Mouse (Mus musculus) cerebellum, adult (tissue): ENCODE measurements around the gene Dclre1b.
A peak's percentile ranks its signal among the peaks of the same experiment; 100 is the strongest.
"Not testable (repeated sequence)": the region's sequence is repeated elsewhere in the genome, so short reads cannot be mapped to it uniquely, and the experiment has no call there.

Experiments
- ATAC-seq: cut with Nextera tagmentation; 2 replicates; pipeline ENCODE4 v1.9.2; 2017; ENCODE audit warnings: mild to moderate bottlenecking, moderate library complexity, mixed read lengths; ENCODE audit not compliant: insufficient number of reproducible peaks, low FRiP score, low TSS enrichment

Gene Dclre1b

DNA sequence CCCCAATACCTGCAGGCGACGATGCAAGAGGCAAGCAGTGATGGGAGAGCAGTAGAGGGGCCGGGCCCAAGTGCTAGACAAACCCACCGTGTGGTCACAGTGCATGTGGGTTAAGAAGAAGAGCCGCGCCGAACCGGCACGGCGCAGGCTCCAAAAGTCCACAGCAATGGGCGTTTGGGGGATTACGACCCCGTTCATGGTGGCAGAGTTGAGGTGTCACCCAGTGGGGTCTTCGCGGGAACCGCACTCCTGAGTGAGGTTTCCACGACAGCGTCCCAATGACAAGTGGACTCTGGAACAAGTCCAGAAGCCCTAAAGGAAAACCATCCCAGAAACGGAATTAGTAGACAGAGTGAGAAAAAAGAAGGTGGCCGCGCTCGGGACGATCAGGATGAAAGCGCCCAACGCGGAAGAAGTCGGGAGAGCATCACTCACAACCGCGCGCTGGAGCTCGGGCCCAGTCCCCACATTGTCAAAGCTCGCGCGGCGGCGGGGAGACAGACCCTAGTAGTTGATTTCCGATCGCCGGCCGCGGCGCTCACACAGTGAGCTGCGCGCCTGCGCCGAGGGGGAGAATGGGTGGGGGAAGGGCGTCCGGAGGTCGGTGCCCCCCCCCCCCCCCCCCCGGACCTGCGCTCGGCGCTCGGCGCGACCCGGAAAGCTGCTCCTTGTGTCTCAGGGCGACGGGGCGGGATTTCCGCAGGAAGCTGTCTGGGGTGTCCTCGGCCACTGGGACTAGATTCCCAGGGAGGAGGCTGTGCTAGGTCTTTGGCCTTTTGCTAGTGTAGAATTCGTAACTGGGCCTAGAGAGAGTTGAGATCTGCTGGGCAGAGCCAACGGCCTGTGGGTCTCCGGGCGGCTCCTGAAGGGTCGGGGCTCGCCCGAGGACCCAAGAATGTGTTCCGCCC is at the start of gene Dclre1b, which contains the start of the genes Ap4b1 and Gm43064:
TSS of gene Dclre1b (minus strand) at position 554 of the 908 bp plus-strand sequence.
TSS of gene Ap4b1 (plus strand) at position 630 of the 908 bp plus-strand sequence.
TSS of gene Gm43064 (plus strand) at position 683 of the 908 bp plus-strand sequence.
- peak; percentile 96 for ATAC-seq

DNA sequence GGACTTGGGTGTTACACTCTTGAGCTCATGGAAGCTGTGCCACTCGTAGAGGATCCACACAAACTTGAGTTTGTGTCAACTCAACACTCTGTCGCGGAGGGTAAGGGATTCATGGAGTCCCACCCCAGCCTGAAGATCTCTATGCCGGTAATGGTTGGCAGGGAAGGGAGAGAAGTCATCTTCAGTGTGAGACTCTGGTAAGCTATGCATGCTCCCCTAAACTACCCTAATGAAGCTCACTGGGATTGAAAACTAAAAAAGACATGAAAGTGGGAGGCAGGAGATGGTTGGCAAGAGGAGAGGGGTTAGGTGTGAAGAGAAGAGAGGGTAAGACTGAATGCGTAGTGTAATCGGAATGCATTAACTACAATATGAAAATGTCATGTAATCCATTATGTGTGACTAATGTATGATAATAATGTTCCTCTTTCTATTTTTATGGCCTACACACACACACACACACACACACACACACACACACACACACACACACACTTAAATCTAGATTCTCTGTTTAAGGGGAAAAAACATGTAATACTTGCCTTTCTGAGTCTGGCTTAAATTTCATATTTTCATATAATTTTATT is 48.8 kb upstream of the Dclre1b start:
- no peak for ATAC-seq

DNA sequence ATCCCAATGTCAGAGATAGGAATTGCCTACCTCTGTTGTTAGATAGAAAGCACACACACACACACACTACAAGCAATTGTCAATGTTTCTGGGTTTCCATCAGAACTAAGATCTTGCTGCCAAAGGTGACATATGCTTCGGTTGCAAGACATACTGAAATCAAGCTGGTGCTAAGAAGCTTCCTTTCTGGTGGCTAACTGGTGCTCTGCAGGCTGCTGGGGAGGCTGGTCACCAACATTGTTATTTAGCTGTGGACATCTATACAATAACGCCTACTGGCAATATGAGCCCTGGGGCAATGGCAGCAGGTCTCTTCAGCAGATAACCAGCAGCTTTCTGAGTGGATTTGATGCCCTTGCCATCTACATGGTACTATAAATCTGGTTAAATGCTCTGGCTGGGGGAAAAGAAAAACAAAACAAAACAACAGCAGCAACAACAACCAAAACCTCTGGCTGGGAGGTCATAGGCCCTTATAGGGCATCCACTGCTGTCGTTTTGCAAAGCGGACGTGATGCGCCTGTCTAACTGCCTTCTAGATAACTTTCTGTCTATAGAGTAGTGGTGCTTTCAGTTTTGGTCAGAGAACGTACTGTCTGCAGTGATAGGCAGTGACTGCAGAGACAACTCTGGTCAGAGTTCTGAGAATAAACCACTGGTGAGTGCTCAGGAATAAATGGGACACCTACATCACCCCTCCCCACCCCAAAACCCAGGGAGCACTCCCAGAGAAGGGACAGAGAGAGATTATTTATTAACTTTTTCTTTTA is 48.0 kb upstream of the Dclre1b start:
- ATAC-seq, result 0 out of 2 replicates have a peak, but pooled peaks have one; percentile 18

DNA sequence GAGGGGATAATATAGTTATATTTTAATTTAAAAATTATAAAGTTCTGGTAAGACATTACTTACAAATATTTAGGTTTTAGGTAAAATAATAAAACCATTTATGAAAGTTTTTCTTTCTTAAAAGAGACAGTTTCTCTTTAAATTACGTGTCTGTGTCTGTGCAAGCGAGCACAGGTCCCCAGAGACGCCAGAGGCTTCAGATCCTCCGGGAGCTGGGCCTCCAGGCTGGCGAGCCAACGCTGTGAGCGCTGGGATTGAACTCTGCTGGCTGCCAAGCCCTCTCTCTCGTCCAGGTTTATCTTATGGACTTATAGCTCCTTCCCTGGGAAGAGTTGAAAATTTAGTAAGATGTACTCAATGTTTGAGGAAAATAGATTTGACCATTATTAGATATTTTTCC is 44.6 kb upstream of the Dclre1b start:
- no peak for ATAC-seq

DNA sequence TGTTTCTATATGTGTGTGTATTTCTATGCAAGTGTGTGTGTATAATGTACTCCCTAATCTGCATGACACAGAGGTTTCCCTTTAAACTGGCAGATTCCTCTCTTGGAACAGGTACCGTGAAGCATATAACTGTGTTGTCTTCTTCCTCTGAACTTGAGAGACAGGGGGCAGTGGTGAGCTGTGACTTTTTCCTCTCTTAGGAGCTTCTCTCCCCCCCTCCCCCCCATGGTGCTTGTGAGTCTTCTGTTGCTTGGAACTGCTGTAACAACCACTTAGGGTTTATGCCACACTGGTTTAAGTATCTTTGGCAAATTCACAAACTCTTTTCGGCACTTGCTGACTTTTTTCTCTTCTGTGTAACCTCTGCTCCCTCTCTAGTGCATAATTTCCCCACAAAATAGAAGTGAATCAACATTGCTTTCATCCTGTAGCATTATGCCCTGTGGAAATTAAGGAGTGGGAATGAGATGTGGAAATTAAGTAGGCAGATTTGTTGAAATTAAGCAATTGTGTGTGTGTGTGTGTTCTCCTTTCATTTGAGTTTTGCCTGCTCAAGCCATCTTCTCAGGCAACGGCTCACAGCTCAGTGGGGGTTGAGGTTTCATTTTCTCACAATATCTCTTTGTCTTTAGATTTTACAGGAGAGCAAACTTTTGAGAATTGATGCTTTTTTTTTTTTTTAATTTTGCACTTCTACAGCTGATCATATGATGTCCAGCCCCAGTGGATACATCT is 43.5 kb upstream of the Dclre1b start:
- peak; percentile 50; the same call in 1 of the 2 replicates for ATAC-seq

DNA sequence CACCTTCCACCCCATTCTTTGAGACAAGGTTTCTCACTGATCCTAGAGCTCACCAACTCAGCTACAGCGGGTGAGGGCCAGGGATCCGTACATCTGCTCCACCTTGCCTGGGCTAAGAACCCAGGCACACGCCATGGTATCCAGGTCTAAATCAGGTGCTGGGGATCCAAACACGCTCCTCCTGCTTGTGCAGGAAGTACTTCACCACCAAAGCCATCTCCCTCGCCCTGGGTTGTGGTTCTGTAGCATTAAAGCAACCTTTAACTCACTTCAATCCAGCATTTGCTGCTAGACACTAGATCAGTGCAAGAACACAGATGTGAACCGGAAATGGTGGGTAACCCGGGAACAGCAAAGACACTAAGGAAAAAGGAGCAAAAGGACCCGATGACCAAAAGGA is 42.6 kb upstream of the Dclre1b start:
- peak; percentile 54 for ATAC-seq

DNA sequence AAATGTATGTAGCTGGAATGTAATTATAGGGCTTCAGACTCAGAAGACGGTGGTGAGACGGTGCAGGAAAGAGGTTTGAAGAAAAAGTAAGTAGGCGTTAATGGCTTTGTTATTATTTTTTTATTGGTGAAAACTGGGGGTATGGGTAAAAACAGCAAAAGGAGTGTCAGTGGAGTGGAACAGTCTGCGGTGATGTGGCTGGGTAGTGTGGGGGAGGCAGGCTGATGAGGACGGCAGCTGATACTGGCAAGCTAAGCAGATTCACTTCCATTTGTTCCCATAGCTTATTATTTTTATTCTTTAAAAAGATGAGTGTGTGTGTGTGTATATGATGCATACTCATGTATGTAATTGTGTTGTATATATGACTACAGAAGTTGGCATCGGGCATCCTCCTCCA is 42.2 kb upstream of the Dclre1b start:
- peak; percentile 41; the same call in 1 of the 2 replicates for ATAC-seq

DNA sequence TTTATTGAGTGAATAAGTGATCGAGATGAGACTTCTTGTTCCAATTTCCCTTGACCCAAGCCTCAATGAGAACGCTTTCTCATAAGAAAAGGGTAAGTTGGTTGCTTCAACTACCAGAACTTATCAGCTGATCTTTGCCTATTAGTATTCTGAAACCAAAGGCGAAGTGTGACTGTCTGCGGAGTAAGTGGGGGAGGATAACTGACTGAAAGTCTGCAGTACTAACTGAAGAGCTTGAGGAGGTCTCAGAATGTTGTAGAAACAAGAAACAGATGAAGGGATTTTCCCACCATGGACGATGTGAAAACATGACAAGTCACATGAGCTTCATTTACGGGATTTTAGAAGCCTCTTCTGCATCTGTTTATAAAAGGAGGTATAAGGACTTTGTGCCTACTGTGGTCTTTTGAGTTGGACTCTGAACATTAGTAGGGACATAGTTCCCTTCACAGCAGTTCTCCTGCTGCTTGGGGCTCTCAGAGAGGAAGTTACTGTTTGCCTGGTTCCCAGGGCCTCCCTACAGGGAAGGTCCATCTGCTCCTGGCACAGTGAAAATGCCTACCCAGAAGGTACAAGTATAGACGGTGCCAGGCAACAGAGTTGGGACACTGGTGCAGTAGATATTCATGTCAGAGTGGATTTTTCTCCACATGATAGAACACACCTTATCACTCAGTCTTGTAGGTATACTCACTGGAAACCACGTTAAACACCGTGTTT is 41.6 kb upstream of the Dclre1b start:
- peak; percentile 92 for ATAC-seq

DNA sequence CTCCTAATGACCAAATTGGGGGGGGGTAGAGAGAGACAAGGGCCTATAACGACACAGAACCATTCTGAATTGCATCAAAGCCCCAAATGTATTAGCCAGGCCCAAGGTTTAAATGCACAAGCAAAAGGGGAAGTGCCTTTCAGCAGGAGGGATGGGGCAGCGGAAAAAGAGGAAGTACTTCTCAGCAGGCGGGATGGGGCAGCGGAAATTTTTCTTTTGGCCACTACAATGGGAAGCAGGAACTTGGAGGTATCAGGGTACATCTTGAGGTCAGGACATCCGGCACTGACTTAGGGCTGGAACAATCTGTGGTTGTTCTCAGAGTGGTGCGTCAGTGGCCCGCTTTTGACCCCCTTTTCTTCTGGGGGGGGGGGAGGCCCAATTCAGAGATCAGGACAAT is 31.7 kb upstream of the Dclre1b start:
- not testable (repeated sequence) for ATAC-seq

DNA sequence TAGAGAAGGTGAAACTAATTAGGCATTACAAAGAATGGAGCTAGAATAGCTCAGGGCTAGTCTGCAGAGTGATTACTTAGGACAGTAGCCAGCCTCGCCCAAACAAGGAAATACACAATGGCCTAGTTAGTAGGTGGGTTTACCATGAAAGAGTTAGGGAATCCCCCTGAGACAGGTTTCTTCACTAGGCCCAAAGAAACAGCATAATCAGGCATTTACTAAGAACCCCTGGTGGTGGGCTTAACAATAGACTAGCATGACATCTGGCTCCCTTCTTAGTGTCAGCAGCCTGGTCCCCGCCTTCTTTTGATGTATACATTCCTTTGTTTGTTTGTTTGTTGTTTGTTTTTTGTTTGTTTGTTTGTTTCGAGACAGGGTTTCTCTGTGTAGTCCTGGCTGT is 31.0 kb upstream of the Dclre1b start:
- ATAC-seq, result not testable (repeated sequence)

DNA sequence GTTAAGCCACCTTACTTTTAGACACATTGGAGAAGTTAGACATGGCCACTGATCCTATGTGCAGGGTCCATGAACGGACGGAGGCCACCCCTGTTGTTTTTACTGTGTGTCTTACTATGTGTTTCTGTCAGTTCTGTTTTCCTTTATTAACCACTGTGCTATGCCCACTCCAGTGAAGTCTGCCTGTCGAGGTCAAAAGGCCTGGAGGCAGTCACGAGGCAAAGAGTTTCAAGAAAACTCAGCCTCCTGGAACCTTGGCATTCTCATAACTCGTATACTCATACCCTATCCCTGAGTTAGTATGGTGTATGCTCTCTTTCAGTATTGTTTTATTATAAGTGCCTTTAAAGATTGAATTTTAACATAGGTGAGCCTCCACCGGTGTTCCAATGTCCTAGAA is 30.5 kb upstream of the Dclre1b start:
- no peak for ATAC-seq

DNA sequence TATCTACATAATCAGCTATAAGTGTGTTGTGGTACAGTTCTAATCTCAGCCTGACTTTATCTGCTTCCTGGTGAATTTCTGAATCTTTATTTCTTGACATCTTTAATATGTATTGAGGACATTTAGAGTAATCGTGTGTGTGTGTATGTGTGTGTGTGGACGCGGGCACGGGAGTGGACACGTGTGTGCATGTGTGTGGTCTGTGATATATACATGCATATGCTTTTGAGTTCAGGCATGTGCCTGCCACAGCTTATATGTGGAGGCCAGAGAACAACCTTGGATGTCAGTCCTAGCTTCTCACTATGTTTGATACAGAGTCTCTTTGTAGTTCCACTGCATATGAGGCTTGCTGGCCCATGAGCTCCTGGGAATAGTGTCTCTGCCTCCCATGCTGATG is 27.2 kb upstream of the Dclre1b start:
- no peak for ATAC-seq

DNA sequence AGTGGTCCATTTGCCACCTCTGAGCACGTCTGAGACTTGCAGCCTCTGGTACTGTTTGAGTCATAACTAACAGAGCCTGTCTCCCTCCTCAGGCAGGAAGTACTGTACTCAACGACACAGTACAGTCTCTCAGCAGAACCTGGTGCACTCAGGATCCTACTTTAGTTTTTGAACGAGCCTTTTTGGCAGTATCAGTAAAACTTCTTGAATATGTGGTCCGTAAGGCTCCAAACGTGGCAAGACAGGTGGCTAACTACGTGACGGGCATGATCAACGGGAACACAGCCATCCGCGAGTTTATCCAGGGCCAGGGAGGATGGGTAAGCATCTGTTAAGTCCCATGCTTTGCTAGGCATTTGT is 26.7 kb upstream of the Dclre1b start:
- ATAC-seq, result peak; percentile 78

DNA sequence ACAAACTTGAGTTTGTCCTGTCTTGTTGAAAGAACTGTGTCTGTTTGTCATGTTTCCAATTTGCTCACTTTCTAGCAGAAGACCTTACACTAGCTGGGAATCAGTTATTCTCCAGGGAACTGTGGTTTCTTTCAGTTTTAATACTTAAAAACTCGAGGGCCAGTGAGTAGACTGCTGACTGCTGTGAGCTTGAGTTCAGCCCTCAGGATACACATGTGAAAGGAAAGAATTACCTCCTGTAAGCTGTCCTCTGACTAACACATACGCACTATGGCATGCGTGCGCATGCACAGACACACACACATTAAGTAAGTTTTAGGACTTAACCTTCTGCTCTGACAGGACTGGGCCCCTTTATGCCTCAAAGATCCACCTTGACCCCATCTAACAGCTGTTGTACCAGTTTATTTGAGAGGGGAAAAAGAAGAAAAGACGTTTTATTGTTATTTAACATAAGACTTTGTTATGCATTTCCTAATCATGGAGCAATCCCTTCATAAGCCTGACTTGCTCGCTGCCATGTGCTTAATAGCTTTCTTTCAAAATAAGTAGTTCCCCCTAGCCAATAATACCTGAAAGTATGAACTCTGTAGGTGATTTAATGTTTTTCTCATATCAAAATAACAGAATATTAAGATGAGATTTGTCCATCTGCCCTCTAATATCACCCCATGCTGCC is 26.2 kb upstream of the Dclre1b start:
- ATAC-seq, result no peak

DNA sequence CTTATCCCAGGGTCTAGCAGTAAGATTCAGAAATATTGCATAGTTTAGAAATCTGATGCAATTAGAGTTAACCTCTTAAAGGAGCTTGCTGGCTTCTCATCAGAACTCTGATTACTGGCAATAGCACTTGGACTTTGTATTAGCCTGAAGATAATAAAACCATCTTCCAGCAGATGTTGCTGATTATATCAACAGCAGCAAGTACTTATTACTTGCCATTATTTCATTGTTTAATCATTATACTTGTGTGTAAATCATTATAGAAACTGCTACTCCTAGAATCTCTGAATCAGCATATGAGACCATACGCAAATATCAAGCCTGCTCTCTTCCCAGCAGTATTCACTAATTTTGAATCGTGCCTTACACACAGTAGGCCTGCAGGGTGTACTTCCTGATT is 24.8 kb upstream of the Dclre1b start:
- ATAC-seq, result no peak

DNA sequence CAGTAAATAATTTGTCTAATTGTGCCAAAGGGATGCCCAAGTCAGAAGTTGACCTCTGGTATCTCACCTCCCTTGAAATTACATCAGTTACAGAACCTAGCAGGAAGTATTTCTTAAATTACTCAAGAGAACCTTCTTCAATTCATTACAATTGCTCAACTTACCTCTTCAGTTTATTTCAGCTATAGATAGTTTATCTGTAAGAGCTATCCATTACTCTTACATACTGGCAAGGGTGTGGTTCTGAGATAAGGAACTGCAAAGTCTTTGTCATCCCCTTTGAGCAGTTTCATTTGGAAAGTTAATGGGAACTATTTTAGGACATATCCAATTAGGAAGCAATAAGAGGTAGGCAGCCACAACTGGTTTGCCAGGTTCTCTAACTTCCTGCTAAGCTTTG is 23.2 kb upstream of the Dclre1b start, which contains the start of gene Bcl2l15:
TSS of gene Bcl2l15 (plus strand) at position 176 of the 400 bp plus-strand sequence.
- no peak for ATAC-seq

DNA sequence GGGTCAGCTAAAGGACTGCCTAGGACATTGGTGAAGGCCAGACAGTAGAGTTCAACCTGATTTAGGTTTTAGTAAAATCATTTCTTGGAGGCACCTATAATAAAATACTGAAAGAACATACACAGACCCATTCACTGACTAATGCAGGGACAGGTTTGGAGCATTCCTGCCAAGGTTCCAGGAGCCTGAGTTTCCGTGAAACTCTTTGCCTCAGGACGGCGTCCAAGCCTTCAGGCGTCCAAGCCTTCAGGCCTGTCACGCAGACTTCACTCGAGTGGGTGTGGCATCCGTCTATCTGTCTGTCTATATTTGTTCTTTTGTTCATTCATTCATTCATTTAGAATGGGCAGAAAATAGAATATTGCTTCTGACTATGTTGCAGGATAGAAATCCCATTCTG is 21.9 kb upstream of the Dclre1b start:
- no peak for ATAC-seq

DNA sequence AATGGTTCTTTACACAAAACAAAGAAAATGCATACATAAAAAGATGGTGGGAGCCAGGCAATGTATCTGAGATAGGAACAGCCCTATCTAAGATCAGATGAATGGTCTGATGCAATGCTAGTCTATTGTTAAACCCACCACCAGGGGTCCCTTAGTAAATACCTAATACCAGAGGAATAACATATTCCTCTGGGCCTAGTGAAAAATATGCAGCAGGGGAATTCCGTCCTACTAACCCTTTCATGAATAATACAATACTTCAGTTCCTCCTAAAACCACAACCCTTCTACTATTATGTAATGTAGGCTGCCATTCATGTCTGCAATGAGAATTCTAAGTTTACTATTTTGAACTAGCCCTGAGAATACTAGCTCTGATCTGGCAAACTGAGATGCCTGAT is 21.4 kb upstream of the Dclre1b start:
- not testable (repeated sequence) for ATAC-seq

DNA sequence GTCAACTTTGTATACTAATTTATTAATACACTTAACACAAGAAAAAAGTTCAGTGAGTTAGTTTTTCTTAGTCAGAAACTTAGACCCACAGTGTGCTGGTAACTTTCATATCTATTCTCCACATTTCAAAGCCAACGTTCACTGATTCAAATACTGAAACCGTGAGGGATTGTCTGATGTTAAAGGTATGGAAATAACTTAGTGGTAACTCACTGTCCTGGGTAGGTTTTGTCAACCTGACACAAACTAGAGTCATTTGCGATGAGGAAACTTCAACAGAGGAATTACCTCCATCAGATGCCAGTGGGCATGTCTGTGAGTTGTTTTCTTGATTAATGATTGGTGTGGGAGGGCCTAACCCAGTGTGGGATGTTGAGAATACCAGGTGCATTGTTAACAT is 19.8 kb upstream of the Dclre1b start:
- ATAC-seq, result no peak
